Mouse (Mus musculus) embryo, embryonic 9.5 days (tissue): ENCODE data around the gene Gm21994.
"Not testable (repeated sequence)": the region's sequence is repeated elsewhere in the genome, so short reads cannot be mapped to it uniquely, and the experiment has no call there.

Experiments
- DNase-seq: peaks from one replicate; pipeline ENCODE4 v3.0.0-alpha.2; 2017; ENCODE audit errors: extremely low spot score

Gene Gm21994

DNA sequence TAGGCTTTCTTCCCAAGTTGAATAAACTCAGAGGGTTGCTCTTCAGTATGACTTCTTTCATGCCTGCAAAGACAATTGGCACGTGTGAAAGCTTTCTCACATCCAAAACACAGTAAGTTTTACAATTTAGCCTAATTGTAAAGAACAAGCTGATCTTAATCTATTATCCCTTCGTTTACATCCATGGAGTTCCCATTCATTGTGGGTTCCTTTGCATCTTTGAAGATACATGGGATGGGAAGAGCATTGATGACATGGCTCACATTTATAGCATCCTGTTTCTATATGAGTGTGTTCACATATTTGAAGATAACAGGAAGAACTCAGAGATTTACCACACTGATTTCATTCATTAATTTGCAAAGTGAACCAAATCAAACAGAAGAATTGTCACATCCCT lies at the start of gene Gm21994:
Gm21994 (minus strand) TSS at position 101 of the 400 bp plus-strand sequence.
- DNase-seq = not testable (repeated sequence)

DNA sequence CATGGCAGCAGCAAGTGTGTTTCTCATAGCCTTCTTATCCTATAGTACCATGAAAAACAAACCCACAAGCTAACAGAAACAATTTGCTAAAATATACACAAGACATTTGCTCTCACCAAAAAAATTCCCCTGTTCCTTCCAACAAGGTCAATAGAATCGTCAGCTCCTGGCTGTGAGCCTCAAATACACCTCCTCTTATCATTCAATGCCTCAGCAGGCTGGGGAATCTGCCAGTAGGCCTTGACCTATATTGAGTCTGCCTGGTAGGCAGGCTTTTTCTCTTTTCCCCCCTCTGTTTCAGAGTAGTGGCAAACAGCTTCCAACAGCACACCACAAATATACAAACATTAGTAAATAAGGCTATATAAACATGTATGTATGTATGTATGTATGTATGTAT lies 43.7 kb upstream of the Gm21994 start:
- no peak for DNase-seq

DNA sequence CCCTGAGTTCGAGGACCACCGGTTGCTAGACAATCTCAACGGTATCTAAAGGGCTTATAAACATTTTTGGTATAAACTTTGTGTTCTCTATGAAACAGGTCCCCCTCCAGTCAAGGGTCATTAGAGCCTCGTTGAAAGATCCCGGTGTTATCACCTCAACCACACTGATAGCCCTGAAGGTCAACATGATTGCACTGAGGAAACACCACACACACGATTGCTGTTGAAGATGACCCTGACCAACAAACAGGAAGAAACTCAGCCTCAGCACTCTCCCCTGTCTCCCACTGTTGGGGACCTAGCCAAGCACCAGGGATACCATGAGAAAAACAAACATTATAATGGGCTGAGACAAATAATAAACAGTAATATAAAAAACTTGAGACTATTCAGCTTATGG lies 38.3 kb upstream of the Gm21994 start:
- DNase-seq = no peak

DNA sequence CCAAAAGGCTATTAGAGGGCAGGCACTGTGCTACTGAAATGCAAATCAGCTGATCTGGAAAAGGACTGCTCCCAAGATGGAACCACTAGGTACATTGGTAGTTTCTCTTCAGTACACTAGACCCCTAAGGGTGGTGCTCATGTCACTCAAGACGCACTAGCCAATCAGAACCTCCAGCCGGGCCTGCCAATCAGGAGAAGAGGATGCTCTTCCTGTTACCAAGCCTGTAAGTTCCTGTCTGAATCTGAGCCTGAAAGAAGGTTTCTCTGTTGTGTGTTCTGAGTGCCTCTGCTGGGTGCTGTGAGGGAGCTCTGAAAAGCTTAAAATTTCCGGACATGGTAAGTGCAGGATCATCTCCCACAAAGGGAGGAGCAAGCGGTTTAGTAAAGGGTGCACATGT lies 1.9 kb upstream of the Gm21994 start, which contains the start of gene Gm14124:
Gm14124 (plus strand) TSS at position 227 of the 400 bp plus-strand sequence.
- not testable (repeated sequence) for DNase-seq

DNA sequence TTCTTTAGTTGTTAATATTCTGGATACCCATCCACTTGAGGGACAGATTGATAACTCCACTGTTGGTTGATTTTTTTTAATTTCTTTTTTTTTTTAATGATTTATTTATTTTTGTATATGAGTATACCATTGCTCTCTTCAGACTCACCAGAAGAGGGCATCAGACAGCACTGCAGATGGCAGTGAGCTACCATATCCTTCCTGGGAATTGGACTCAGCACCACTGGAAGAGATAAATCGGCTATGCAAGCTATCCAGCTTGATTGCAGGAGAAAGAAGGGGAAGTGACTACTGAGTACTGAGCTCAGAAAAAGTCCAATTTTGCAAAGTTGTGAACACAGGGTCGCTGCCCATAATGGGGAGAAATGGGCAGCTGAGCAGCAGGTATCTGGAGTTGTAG lies 1.5 kb upstream of the Gm21994 start:
- DNase-seq = not testable (repeated sequence)

DNA sequence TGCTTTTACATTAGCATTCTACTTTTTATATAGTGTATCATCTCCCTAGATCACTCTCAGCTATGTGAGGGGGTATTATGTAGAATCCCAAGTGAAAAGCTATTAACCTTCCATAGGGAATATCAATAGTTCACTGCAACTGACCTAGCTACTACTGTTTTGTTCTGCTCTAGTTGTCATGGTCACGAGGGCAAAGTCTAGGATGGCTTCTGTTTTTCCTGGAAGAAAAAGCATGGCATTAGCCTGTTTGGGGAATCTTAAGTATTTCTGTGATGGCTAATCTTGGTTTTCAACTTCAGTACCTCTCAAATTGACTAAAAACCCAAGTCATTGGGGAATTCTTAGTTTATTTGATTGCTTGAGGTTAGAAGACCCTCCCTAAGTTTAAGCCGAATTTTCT lies 12.2 kb downstream of the Gm21994 start:
- no peak for DNase-seq

DNA sequence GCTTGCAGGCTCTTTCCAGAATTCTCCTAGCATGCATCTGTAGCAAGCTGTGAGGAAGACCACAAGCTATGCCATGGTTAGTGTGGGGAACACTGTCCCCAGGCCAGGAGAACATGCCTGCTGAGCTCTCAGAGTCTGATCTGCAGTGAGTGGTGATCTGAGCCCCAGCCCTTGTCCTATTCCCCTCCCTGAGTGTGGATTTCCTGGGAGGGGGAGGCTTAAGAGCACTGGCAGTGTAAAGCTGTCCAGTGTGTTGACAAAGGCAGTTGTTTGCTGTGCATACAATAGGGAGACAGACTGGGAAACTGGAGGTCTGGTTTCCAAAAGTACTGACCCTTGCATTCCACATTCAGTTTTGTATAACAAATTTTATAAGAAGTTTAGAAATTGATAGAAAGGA lies 32.1 kb downstream of the Gm21994 start:
- not testable (repeated sequence) for DNase-seq

DNA sequence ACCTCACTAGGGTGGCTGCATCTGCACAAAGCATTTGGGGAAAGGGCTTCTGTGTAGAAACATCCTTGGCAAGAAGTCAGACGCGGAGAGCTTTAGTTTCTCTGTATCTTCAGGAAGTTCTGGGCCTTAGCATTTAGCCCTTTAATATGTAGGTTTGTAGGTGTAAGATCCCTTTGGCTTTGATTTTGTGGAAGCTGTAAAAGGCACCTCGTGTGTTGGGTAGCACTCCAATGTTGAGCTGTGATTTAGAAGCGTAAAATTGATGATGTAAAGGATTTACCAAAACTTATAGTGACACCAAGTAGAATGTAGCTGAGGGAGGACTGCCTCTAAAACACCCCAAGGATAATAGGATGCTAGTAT lies 37.0 kb downstream of the Gm21994 start:
- DNase-seq = not testable (repeated sequence)

DNA sequence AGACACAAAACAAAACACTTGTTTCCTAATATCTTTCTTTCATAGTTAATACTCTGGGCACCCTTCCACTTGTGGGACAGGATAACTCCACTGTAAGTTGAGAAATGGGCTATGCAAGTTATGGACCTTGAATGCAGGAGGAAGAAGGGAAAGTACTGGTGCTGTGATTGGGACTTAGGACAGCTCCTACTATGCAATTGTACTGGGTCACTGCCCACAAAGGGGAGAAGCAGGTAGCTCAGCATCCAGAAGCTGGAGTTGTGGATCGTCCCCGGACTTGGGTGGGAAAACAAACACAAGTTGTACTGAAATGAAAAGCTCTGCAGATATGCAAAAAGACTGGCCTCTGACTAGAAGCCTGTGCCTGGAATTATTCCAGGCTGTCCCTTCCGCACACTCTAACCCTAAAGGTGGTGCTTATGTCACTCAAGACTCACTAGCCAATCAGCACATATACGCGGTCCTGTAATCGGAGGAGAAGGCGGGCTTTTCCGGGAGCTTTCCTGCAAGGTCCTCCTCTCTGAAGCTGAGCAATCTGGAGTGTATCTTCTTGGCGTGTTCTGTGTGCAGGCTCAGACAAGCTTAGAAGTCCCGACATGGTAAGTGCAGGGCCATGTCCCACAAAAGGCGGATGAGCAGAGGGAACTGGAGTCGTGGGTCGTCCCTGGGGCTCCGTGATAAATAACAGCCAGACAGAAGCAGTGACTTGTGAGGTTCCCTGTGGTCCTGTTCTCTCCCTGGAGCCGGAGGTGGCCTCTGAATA lies 37.6 kb downstream of the Gm21994 start, which contains the start of gene Zfp937:
Zfp937 (plus strand) TSS at position 474 of the 763 bp plus-strand sequence.
- peak; percentile 58 for DNase-seq
